Mouse (Mus musculus): ENCODE measurements around the gene Clybl.

Gene Clybl

GRCm38 (mm10) chr14:122313328-122313727, 131.8 kb downstream of the Clybl start:
- DNase-seq (ENCODE audit: low spot score): no peak

GRCm38 (mm10) chr14:122315743-122316142, 134.2 kb downstream of the Clybl start:
- no peak for DNase-seq (ENCODE audit: low spot score)

- DNase-seq (ENCODE audit: low spot score): no peak
Observed at GRCm38 (mm10) chr14:122322136-122322535, 140.6 kb downstream of the Clybl start.

- DNase-seq (ENCODE audit: low spot score): no peak
Observed at GRCm38 (mm10) chr14:122323838-122324458, 142.4 kb downstream of the Clybl start.

- DNase-seq (ENCODE audit: low spot score): no peak
Observed at GRCm38 (mm10) chr14:122330136-122330535, 148.6 kb downstream of the Clybl start.

GRCm38 (mm10) chr14:122330716-122331115, 149.2 kb downstream of the Clybl start:
- no peak for DNase-seq (ENCODE audit: low spot score)

- DNase-seq (ENCODE audit: low spot score): no peak
Observed at GRCm38 (mm10) chr14:122331635-122332460, 150.3 kb downstream of the Clybl start.

- DNase-seq (ENCODE audit: low spot score): no peak
Observed at GRCm38 (mm10) chr14:122336957-122337356, 155.5 kb downstream of the Clybl start.

- no peak for DNase-seq (ENCODE audit: low spot score)
Observed at GRCm38 (mm10) chr14:122338784-122339183, 157.3 kb downstream of the Clybl start.

GRCm38 (mm10) chr14:122340141-122340540, 158.6 kb downstream of the Clybl start:
- DNase-seq (ENCODE audit: low spot score): no peak

GRCm38 (mm10) chr14:122341591-122342360, 160.3 kb downstream of the Clybl start:
- DNase-seq (ENCODE audit: low spot score): no peak

GRCm38 (mm10) chr14:122344272-122345224, 163.0 kb downstream of the Clybl start:
- DNase-seq (ENCODE audit: low spot score): no peak

GRCm38 (mm10) chr14:122348069-122348468, 166.6 kb downstream of the Clybl start:
- DNase-seq (ENCODE audit: low spot score): no peak

- DNase-seq (ENCODE audit: low spot score): no peak
Observed at GRCm38 (mm10) chr14:122349326-122349725, 167.8 kb downstream of the Clybl start.

GRCm38 (mm10) chr14:122349761-122350160, 168.3 kb downstream of the Clybl start:
- no peak for DNase-seq (ENCODE audit: low spot score)

- no peak for DNase-seq (ENCODE audit: low spot score)
Observed at GRCm38 (mm10) chr14:122350766-122351165, 169.3 kb downstream of the Clybl start.

- no peak for DNase-seq (ENCODE audit: low spot score)
Observed at GRCm38 (mm10) chr14:122357316-122357715, 175.8 kb downstream of the Clybl start.

GRCm38 (mm10) chr14:122358592-122358991, 177.1 kb downstream of the Clybl start:
- DNase-seq (ENCODE audit: low spot score): no peak

GRCm38 (mm10) chr14:122359136-122359905, 177.8 kb downstream of the Clybl start:
- no peak for DNase-seq (ENCODE audit: low spot score)

- DNase-seq (ENCODE audit: low spot score): no peak
Observed at GRCm38 (mm10) chr14:122361807-122362206, 180.3 kb downstream of the Clybl start.

GRCm38 (mm10) chr14:122363156-122363555, 181.7 kb downstream of the Clybl start:
- no peak for DNase-seq (ENCODE audit: low spot score)
